Mouse (Mus musculus): Measurements from ENCODE around the gene Cyth3.

The Cyth3 gene

GRCm38 (mm10) chr5:143668884-143669283 is 46.6 kb downstream of the Cyth3 start:
- DNase-seq (ENCODE audit: low spot score), result no peak

GRCm38 (mm10) chr5:143669393-143669792 is 47.1 kb downstream of the Cyth3 start:
- no peak for DNase-seq (ENCODE audit: low spot score)

GRCm38 (mm10) chr5:143669839-143670238 is 47.6 kb downstream of the Cyth3 start:
- DNase-seq (ENCODE audit: low spot score), result no peak

GRCm38 (mm10) chr5:143670740-143671415 is 48.6 kb downstream of the Cyth3 start:
- DNase-seq (ENCODE audit: low spot score), result no peak

GRCm38 (mm10) chr5:143674576-143674975 is 52.3 kb downstream of the Cyth3 start:
- no peak for DNase-seq (ENCODE audit: low spot score)

GRCm38 (mm10) chr5:143676218-143676985 is 54.2 kb downstream of the Cyth3 start:
- DNase-seq (ENCODE audit: low spot score), result no peak

GRCm38 (mm10) chr5:143677363-143677762 is 55.1 kb downstream of the Cyth3 start:
- DNase-seq (ENCODE audit: low spot score), result no peak

- no peak for DNase-seq (ENCODE audit: low spot score)
Measured at GRCm38 (mm10) chr5:143678634-143679271, 56.5 kb downstream of the Cyth3 start.

- DNase-seq (ENCODE audit: low spot score), result no peak
Measured at GRCm38 (mm10) chr5:143679654-143680053, 57.4 kb downstream of the Cyth3 start.

GRCm38 (mm10) chr5:143683696-143684095 is 61.4 kb downstream of the Cyth3 start:
- DNase-seq (ENCODE audit: low spot score), result no peak

- DNase-seq (ENCODE audit: low spot score), result no peak
Measured at GRCm38 (mm10) chr5:143684911-143685390, 62.7 kb downstream of the Cyth3 start.

GRCm38 (mm10) chr5:143686456-143686855 is 64.2 kb downstream of the Cyth3 start:
- no peak for DNase-seq (ENCODE audit: low spot score)

GRCm38 (mm10) chr5:143687589-143687988 is 65.3 kb downstream of the Cyth3 start:
- DNase-seq (ENCODE audit: low spot score), result no peak

GRCm38 (mm10) chr5:143690392-143690791 is 68.1 kb downstream of the Cyth3 start:
- DNase-seq (ENCODE audit: low spot score), result no peak

GRCm38 (mm10) chr5:143690926-143691325 is 68.7 kb downstream of the Cyth3 start:
- peak; percentile 86 for DNase-seq (ENCODE audit: low spot score)

- no peak for DNase-seq (ENCODE audit: low spot score)
Measured at GRCm38 (mm10) chr5:143696323-143696722, 74.1 kb downstream of the Cyth3 start.

- no peak for DNase-seq (ENCODE audit: low spot score)
Measured at GRCm38 (mm10) chr5:143698454-143698853, 76.2 kb downstream of the Cyth3 start.

- DNase-seq (ENCODE audit: low spot score), result no peak
Measured at GRCm38 (mm10) chr5:143700247-143700646, 78.0 kb downstream of the Cyth3 start.

- no peak for DNase-seq (ENCODE audit: low spot score)
Measured at GRCm38 (mm10) chr5:143701074-143701473, 78.8 kb downstream of the Cyth3 start.

GRCm38 (mm10) chr5:143704875-143705658 is 82.8 kb downstream of the Cyth3 start:
- no peak for DNase-seq (ENCODE audit: low spot score)

- DNase-seq (ENCODE audit: low spot score), result no peak
Measured at GRCm38 (mm10) chr5:143705659-143705982, 83.4 kb downstream of the Cyth3 start.

Data from layer of hippocampus, adult 11-12 months (tissue).